Mouse (Mus musculus): Measurements from ENCODE around the gene Magea4.

The Magea4 gene

GRCm38 (mm10) chrX:72221717-72222116 lies at the start of gene Magea4:
Gene Magea4, plus strand, starts transcription at chrX:72222017.
- no peak for DNase-seq (ENCODE audit: low spot score)

- no peak for DNase-seq (ENCODE audit: low spot score)
Measured at GRCm38 (mm10) chrX:72202944-72203554, 18.8 kb upstream of the Magea4 start.

- DNase-seq (ENCODE audit: low spot score): no peak
Measured at GRCm38 (mm10) chrX:72270637-72271036, 48.8 kb downstream of the Magea4 start.
